Mouse (Mus musculus) liver, embryonic 14.5 days (tissue): ENCODE measurements around the gene Padi4.

Experiments
- CTCF ChIP-seq: IDR thresholded peaks from 2 replicates; pipeline ENCODE4 v1.5.1; 2016; ENCODE audit warnings: antibody characterized with exemption, low read depth, control low read depth
- EP300 ChIP-seq: IDR thresholded peaks from 2 replicates; pipeline ENCODE4 v1.6.1; 2016; ENCODE audit warnings: antibody characterized with exemption, low read depth

GRCm38 (mm10) chr4:140796786-140797185, 22.8 kb upstream of the Padi4 start:
- no peak for TF ChIP-seq EP300
- no peak for TF ChIP-seq CTCF
